17 mouse cellular contexts compared by ENCODE assay signal in the genomic region with DNA sequence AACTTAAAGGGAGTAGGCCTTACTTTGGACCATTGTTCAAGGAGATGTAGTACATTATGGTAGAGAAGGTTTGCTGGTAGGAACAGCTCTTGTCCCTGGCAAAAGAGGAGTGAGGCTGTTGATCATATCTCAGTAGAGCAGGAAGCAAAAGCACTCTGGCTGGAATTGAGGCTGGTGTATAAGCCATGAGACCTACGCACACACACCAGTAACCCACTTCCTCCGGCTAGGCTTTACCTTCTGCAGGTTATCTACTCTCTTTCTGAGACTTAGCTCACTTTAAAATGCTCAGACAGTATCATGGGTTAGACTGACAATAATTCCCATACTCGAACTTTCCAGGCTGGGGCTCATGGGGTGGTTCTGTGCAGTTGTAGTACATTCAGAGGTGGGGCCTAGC. TPM values are rescaled to one million over a fixed set of nuclear protein-coding genes. Genes with fewer than 3 reads are reported as not detected.
A peak's percentile ranks its signal among the peaks of the same experiment; 100 is the strongest.
DNase-seq lines count a peak whose midpoint lies in the region; TF ChIP-seq lines count a peak whose summit lies in the region.
"Had no signal": no experiment of that assay in that cellular context is flagged by ENCODE, and none has a peak within 500 bp of the region (broad histone marks: within the 10 kb centered on the region; RNA-seq: fewer than 3 reads in every experiment).

No protein-coding gene starts in this region.

- H3K27ac ChIP-seq in spleen, adult 2 months (ENCODE audit: insufficient read depth, low read length) = peak overlapping the region; percentile 29; the same call in 1 of the 2 replicates
- peak overlapping the region; percentile 62 for H3K27ac ChIP-seq in small intestine, adult 2 months (ENCODE audit: insufficient read depth, low read depth, low read length)
- H3K27ac ChIP-seq: embryonic facial prominence, embryonic 15.5 days; heart, embryonic 10.5 days; left cerebral cortex, adult 2 months; liver, embryonic 15.5 days had no signal

- peaks cover 2% of the 10 kb centered on the region; the same call in 1 of the 2 replicates for H3K4me1 ChIP-seq in spleen, adult 2 months (ENCODE audit: control insufficient read depth, insufficient read depth, insufficient read length)
- no peaks in the 10 kb centered on the region; the same call in 1 of the 2 replicates for H3K4me1 ChIP-seq in small intestine, adult 2 months (ENCODE audit: control insufficient read depth, insufficient read depth, insufficient read length, low read length)
- H3K4me1 ChIP-seq: embryonic facial prominence, embryonic 15.5 days; heart, embryonic 10.5 days had no signal

- TF ChIP-seq CTCF in spleen, adult 2 months (IDR thresholded peaks at IDR 0.05; ENCODE audit: extremely low read depth, insufficient read depth, insufficient read length, insufficient replicate concordance) = no peak
- TF ChIP-seq CTCF in small intestine, adult 2 months (IDR thresholded peaks at IDR 0.05; ENCODE audit: extremely low read depth, insufficient read length, insufficient replicate concordance, low read depth, low read length) = no peak

- 33% methylated on average over 3 of the region's 3 CpGs for WGBS in spleen, adult 2 months
- 75% methylated on average over 3 of the region's 3 CpGs for WGBS in small intestine, adult 2 months

- H3K36me3 ChIP-seq in spleen, adult 2 months (ENCODE audit: control insufficient read depth, insufficient read depth, low read length) = no peaks in the 10 kb centered on the region
- H3K36me3 ChIP-seq in small intestine, adult 2 months (ENCODE audit: control insufficient read depth, insufficient read depth, low read length) = no peaks in the 10 kb centered on the region
- H3K36me3 ChIP-seq: embryonic facial prominence, embryonic 15.5 days; heart, embryonic 10.5 days; liver, embryonic 15.5 days had no signal

- no peaks in the 10 kb centered on the region for H3K27me3 ChIP-seq in spleen, adult 2 months (ENCODE audit: control insufficient read depth, insufficient read depth, low read length)
- no peaks in the 10 kb centered on the region for H3K27me3 ChIP-seq in small intestine, adult 2 months (ENCODE audit: control insufficient read depth, insufficient read depth, low read length)
- H3K27me3 ChIP-seq: embryonic facial prominence, embryonic 15.5 days; liver, embryonic 15.5 days had no signal

- DNase-seq in spleen, adult 2 months (ENCODE audit: low read depth in 1 of 2, low spot score in 2 of 2) = peak in 1 of 2 experiments; percentile 4
- DNase-seq in spleen, postnatal 4 days (ENCODE audit: low spot score in 2 of 2) = no peak
- peak; percentile 34 to 37 for DNase-seq in CD8-positive naive resting alpha-beta T cell, adult 2 months (ENCODE audit: low read depth in 2 of 2, low spot score in 2 of 2)
- peak; percentile 77 for DNase-seq in induced T-regulatory cell, adult 2 months (ENCODE audit: low read depth)
- no peak for DNase-seq in ovary, postnatal 10 days (ENCODE audit: low spot score)
- DNase-seq in left cerebral cortex, postnatal 25 days (ENCODE audit: low spot score in 2 of 2) = no peak
- DNase-seq: adrenal gland, postnatal 25 days; cerebellum, adult 2 months; cerebellum, postnatal 36 days; kidney, adult 8-10 months; kidney, postnatal 25 days; lung, postnatal 10 days had no signal

- no peak overlapping the region for H3K4me3 ChIP-seq in spleen, adult 2 months (ENCODE audit: extremely low read depth, insufficient read depth, insufficient read length)
- no peak overlapping the region for H3K4me3 ChIP-seq in small intestine, adult 2 months (ENCODE audit: low read depth, low read length)
- H3K4me3 ChIP-seq: embryonic facial prominence, embryonic 15.5 days; heart, embryonic 10.5 days; left cerebral cortex, adult 2 months; liver, embryonic 15.5 days had no signal

- TF ChIP-seq POLR2A in spleen, adult 2 months (IDR thresholded peaks at IDR 0.05; ENCODE audit: low read depth, low read length) = no peak
- no peak for TF ChIP-seq POLR2A in small intestine, adult 2 months (IDR thresholded peaks at IDR 0.05; ENCODE audit: low read depth, low read length)

- intact Hi-C loops in left cerebral cortex, postnatal 25 days (cut with DNase I) = no loop called here

RNA-seq across cellular contexts. Expression of gene Fyb, which starts 2.7 kb away (rescaled TPM):
- polyA plus RNA-seq in spleen, adult 2 months (2012; rRNA removed) = 35.3 and 71.0 TPM in 2 replicates
- polyA plus RNA-seq in small intestine, adult 2 months (2012; rRNA removed) = 67.5 and 97.3 TPM in 2 replicates
- 1 to 10 TPM; 8.5 to 8.6 TPM for total RNA-seq in left cerebral cortex, postnatal 25 days (2021)

Comparison
In these comparisons a context has a peak if more than half of its experiments do, and no peak if none do; other contexts are left out.
1. DNase-seq: peak in CD8-positive naive resting alpha-beta T cell, adult 2 months (2 of 2) and induced T-regulatory cell, adult 2 months (single experiment); none in spleen, postnatal 4 days (0 of 2), ovary, postnatal 10 days (single experiment) and left cerebral cortex, postnatal 25 days (0 of 2).